Mouse (Mus musculus): ENCODE data around the gene Tnfsfm13. TPM values are rescaled to one million over a fixed set of nuclear protein-coding genes. Genes with fewer than 3 reads are reported as not detected.
A peak's percentile ranks its signal among the peaks of the same experiment; 100 is the strongest.

Tnfsfm13 gene
- polyA plus RNA-seq, 1 experiment from 2014 or later = 1.4 TPM

DNA sequence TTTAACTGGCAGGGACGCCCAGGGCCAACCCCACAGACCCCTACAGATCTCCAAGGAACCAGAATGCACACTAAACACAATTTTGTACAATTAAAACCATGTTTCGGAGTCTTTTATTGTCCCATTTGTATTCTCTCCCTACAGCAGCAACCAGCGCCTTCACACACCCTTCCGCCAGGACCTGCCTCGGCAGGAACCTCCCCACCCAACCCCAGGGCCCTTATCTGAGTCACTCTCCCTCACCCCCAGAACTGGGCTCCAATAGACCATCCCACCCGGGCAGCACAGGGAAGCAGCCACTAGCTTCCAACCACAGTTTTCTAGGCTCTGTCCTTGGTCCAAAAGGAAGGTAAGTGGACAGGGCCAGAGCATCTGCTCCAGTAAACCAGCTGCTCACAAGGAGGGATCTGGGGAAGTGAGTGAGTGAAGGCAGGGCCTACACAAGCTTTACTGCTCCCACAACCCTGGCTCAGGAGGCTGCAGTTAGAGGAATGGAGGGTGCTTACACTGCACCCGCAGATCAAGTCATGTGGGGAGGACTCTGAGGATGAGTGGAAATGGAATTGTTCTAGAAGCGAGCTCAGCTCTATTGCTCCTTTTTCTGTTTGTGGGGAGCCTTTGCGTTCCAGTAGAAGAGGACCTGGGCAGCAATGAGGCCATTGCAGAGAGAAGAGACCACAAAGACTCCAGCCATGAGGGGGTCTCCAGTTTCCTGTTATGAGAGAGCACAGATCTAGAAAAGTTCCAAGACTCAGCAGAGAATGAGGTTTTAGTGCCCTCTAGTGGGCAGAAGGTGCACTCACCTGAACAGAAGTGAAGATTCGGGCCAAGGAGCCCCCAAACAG is 39.1 kb downstream of the Tnfsfm13 start:
- H3K27me3 ChIP-seq (replicated peaks) = no peaks in the 10 kb centered on the region
- H3K9me3 ChIP-seq = no peaks in the 10 kb centered on the region
- no peak overlapping the region for H3K9ac ChIP-seq
- ATAC-seq (ENCODE audit: low FRiP score, low read depth) = no peak
- no peak overlapping the region for H3K27ac ChIP-seq
- 82% methylated on average over 10 of the region's 10 CpGs for WGBS
- no peak overlapping the region for H3K4me2 ChIP-seq (replicated peaks)
- peaks cover 22% of the 10 kb centered on the region for H3K4me1 ChIP-seq
- H3K36me3 ChIP-seq = peaks cover 58% of the 10 kb centered on the region
- no peak overlapping the region for H3K4me3 ChIP-seq

DNA sequence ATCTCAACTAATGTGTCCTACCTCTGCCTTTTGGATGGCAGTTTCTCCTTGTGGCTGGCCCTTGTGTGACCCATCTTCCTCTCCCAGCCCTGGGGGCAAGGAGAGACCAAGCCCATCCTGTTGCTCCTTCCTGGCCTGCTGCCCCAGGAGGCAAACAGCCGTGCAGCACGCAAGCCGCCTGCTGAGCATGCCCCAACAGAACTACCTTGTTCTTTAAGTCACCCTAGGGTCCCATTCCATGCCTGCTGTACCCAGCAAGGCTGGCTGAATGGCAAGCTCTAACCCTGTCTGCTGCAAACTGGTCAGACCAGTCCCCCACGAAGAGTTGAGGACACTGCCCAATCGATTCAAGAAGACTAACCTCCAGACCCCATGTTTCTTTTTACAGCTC is 39.8 kb downstream of the Tnfsfm13 start:
- H3K4me3 ChIP-seq = no peak overlapping the region
- no peaks in the 10 kb centered on the region for H3K27me3 ChIP-seq (replicated peaks)
- ATAC-seq (ENCODE audit: low FRiP score, low read depth) = no peak
- peaks cover 14% of the 10 kb centered on the region for H3K4me1 ChIP-seq
- 86% methylated on average over 5 of the region's 5 CpGs for WGBS
- H3K27ac ChIP-seq = no peak overlapping the region
- no peak overlapping the region for H3K9ac ChIP-seq
- H3K9me3 ChIP-seq = no peaks in the 10 kb centered on the region
- no peak overlapping the region for H3K4me2 ChIP-seq (replicated peaks)
- peaks cover 66% of the 10 kb centered on the region for H3K36me3 ChIP-seq

DNA sequence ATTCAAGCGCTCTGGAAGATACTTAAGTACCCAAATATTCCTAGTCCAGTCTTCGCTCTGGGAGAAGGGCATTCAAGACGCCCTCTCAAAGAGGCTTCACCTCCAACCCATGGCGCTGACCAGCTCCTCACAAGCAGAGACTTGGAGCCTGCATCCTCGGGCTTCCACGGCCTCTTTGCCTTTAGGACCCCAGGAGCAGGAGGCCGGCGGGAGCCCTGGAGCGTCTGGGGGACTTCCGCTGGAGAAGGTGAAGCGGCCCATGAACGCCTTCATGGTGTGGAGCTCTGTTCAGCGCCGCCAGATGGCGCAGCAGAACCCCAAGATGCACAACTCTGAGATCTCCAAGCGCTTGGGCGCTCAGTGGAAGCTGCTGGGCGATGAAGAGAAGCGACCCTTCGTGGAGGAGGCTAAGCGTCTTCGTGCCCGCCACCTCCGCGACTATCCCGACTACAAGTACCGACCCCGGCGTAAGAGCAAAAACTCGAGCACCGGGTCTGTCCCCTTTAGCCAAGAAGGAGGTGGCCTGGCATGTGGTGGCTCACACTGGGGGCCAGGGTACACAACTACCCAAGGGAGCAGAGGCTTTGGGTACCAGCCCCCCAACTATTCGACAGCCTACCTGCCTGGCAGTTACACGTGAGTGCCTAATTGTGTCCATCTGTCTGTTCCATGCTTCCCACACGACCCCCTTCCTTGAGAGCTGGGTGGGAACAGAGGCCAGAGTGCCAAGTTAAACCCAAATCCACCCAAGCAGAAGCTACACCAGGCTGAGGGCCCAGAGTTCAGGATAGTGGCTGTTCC is 40.4 kb downstream of the Tnfsfm13 start, which contains the start of gene Sox15:
Gene Sox15, plus strand, starts transcription at position 51 of the 801 bp plus-strand sequence.
- 24% methylated on average over 34 of the region's 34 CpGs for WGBS
- no peak within 1 kb of the TSS for H3K4me3 ChIP-seq
- H3K27ac ChIP-seq = no peak within 1 kb of the TSS
- peak within 1 kb of the TSS; percentile 27 for H3K4me2 ChIP-seq (replicated peaks)
- peaks cover 72% of the 10 kb centered on the region for H3K36me3 ChIP-seq
- H3K27me3 ChIP-seq (replicated peaks) = no peaks in the 10 kb centered on the region
- H3K9ac ChIP-seq = 0 out of 2 replicates have a peak within 1 kb of the TSS, but pooled peaks have one; percentile 26
- peak; percentile 63 for ATAC-seq (ENCODE audit: low FRiP score, low read depth)
- peaks cover 11% of the 10 kb centered on the region for H3K4me1 ChIP-seq
- H3K9me3 ChIP-seq = no peaks in the 10 kb centered on the region

DNA sequence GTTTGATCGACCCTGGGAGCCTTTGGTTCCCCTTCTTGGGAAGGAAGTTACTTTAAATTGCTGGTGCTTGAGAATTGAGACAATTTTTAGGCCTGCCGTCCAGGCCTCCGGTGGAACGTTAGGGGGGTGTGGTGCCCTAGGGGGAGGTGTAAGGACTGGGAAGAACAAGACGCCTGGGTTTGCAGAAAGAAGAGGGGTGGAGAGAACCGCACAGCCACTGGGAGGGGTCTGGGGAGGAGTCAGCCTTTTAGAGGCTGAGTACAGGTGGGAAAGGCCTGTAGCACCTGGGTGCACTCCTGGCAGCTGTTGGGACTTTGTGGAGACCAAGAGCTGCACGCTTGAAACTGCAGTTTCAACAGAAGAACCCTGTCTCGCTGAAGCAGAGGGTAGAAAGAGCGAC is 41.1 kb downstream of the Tnfsfm13 start:
- H3K27me3 ChIP-seq (replicated peaks) = no peaks in the 10 kb centered on the region
- H3K27ac ChIP-seq = no peak overlapping the region
- no peak overlapping the region for H3K9ac ChIP-seq
- H3K4me2 ChIP-seq (replicated peaks) = no peak overlapping the region
- 50% methylated on average over 9 of the region's 9 CpGs for WGBS
- no peak overlapping the region for H3K4me3 ChIP-seq
- peaks cover 11% of the 10 kb centered on the region for H3K4me1 ChIP-seq
- H3K9me3 ChIP-seq = no peaks in the 10 kb centered on the region
- peaks cover 79% of the 10 kb centered on the region for H3K36me3 ChIP-seq
- no peak for ATAC-seq (ENCODE audit: low FRiP score, low read depth)

DNA sequence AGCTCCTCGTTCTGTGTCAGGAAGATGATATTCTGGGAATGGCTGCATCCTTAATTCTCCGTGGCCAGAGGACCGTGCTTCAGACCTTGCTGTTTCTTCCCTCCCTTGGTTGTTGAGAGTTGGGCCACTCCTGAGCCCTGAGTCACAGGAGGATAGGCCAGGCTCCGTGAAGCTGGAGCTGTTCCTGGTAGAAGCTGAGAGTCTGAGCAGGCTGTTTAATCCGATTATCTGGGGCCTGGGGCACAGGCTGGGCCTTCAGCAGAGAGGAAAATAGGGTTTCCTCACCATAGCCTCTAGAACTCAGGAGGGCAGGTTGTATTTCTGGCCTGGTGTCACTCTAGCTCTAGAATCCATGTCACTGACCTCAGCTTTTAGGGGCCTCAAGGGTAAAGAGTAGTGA is 42.5 kb downstream of the Tnfsfm13 start:
- no peak overlapping the region for H3K27ac ChIP-seq
- peaks cover 11% of the 10 kb centered on the region for H3K4me1 ChIP-seq
- peaks cover 85% of the 10 kb centered on the region for H3K36me3 ChIP-seq
- WGBS = 89% methylated on average over 5 of the region's 5 CpGs
- H3K4me3 ChIP-seq = no peak overlapping the region
- no peak overlapping the region for H3K9ac ChIP-seq
- H3K4me2 ChIP-seq (replicated peaks) = no peak overlapping the region
- no peak for ATAC-seq (ENCODE audit: low FRiP score, low read depth)
- H3K9me3 ChIP-seq = no peaks in the 10 kb centered on the region
- no peaks in the 10 kb centered on the region for H3K27me3 ChIP-seq (replicated peaks)

DNA sequence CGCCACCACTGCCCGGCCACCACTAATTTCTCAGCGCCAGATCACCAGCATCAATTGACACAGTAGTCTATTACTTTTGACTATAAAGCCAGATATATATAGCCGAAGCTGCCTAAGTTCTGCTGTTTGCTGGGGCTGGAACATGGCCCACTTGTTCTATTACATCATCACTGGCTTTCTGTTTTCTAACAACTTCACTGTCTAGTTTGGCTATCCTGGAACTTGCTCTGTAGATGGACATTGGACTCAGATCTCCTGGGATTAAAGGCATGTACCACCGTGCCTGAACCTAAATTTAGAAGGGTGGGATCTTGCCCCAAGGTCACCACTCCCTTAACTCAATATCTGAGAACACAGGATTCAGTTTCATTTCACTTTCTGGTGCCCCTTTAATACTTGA is 50.0 kb downstream of the Tnfsfm13 start:
- Histone ChIP-seq H3K4me2 (replicated peaks) (no peak overlapping the region), H3K27me3 (replicated peaks) (no peaks in the 10 kb centered on the region), H3K27ac (no peak overlapping the region), H3K9ac (no peak overlapping the region), H3K9me3 (no peaks in the 10 kb centered on the region), H3K4me1 (no peaks in the 10 kb centered on the region), H3K36me3 (peaks cover 88% of the 10 kb centered on the region), H3K4me3 (no peak overlapping the region)
- ATAC-seq (ENCODE audit: low FRiP score, low read depth) = no peak
- 97% methylated on average over 5 of the region's 5 CpGs for WGBS

DNA sequence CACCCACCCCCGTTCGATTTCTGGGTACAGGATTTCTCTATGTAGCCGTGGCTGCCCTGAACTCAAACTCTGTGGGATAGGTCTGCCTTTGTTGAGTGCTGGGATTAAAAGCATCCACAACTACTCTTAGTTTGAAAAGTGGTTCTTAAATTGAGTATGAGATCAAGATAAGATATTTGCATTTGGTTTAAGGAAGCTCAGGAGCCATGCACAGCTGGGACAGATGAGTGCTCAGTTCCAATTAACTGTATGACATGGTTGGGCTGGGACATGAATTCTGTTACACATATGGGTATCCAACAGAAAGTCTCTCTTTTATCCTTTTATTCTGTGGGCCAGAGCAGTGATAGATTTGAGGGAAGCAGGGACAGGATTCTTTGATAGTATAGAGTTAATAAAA is 60.4 kb downstream of the Tnfsfm13 start:
- ATAC-seq (ENCODE audit: low FRiP score, low read depth) = no peak
- H3K36me3 ChIP-seq = peaks cover 22% of the 10 kb centered on the region
- H3K9ac ChIP-seq = no peak overlapping the region
- WGBS = 93% methylated on average over 3 of the region's 3 CpGs
- no peaks in the 10 kb centered on the region for H3K27me3 ChIP-seq (replicated peaks)
- H3K27ac ChIP-seq = no peak overlapping the region
- H3K9me3 ChIP-seq = no peaks in the 10 kb centered on the region
- H3K4me2 ChIP-seq (replicated peaks) = peak overlapping the region; percentile 75
- peaks cover 28% of the 10 kb centered on the region for H3K4me1 ChIP-seq
- no peak overlapping the region for H3K4me3 ChIP-seq

DNA sequence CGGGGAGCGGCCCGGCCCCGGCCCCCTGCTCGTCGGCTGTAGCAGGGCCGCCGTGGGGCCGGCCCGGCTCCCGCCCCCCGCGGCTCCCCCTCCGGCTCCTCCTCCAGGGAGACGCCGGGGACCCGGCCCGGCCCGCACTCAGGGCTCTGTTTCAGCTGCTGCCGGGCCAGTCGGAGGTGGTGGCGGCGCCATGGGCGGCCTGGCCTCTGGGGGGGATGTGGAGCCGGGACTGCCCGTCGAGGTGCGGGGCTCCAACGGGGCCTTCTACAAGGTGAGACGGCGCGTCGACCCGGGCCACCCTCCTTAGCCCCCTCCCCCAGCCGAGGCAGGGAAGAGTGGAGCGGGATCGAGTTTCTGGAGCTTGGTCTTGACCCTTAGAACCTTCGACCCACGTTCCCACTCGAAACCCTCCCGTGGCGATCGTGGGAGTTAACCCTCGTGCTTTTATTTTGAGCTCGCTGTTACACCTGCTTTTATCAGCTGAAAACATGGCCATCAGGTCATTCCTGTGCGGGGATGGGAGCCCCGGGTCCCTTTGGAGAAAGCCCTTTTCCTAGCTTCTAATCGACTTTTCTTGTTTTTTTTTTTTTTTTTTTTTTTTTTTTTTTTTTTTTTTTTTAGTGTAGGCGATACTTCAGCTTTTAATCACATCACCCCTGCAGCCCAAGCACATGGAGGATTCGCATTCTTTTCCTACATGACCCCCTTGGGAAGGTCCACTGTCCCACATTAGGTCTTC is 62.6 kb downstream of the Tnfsfm13 start:
- Histone ChIP-seq H3K4me2 (replicated peaks) (peak overlapping the region; percentile 75), H3K4me1 (peaks cover 28% of the 10 kb centered on the region), H3K9ac (peak overlapping the region; percentile 91), H3K4me3 (peak overlapping the region; percentile 89), H3K9me3 (no peaks in the 10 kb centered on the region), H3K27me3 (replicated peaks) (no peaks in the 10 kb centered on the region), H3K36me3 (peaks cover 6% of the 10 kb centered on the region; the same call in 1 of the 2 replicates), H3K27ac (peak overlapping the region; percentile 95)
- ATAC-seq (ENCODE audit: low FRiP score, low read depth) = peak; percentile 56
- 1% methylated on average over 49 of the region's 50 CpGs for WGBS

MicroRNAs within 50 kb of the gene (microRNA counts, 519-probe panel; counts per million panel counts)
- microRNA mmu-miR-1934 = 342 counts per million, percentile 67 among the panel's probes with 10 or more counts
- 1,344 counts per million, percentile 68 among the panel's probes with 10 or more counts for microRNA mmu-miR-467f

Small RNAs within 50 kb of the gene (microRNA-seq; reads per million reads assigned to microRNA genes)
- gene Mir1934 (2.2 reads per million, percentile 1 among the genes with 10 or more reads in this experiment), gene Mir467f (not detected)

Other genes starting within 250 kb of the Tnfsfm13 start
- gene Dnah2, start 147.0 kb downstream of the Tnfsfm13 start, polyA plus RNA-seq (2016; fragmentation: Nextera tagmentation; extraction: Ambion mirVana) = 1.6 and 1.9 TPM in 2 replicates
- 54.4 and 57.4 TPM in 2 replicates for gene Efnb3, start 135.9 kb downstream of the Tnfsfm13 start, polyA plus RNA-seq (2016; fragmentation: Nextera tagmentation; extraction: Ambion mirVana)
- gene Wrap53, start 115.8 kb downstream of the Tnfsfm13 start, polyA plus RNA-seq (2016; fragmentation: Nextera tagmentation; extraction: Ambion mirVana) = 32.2 and 32.4 TPM in 2 replicates
- 116 and 120 TPM in 2 replicates for gene Trp53, start 115.7 kb downstream of the Tnfsfm13 start, polyA plus RNA-seq (2016; fragmentation: Nextera tagmentation; extraction: Ambion mirVana)
- gene Atp1b2, start 90.2 kb downstream of the Tnfsfm13 start, polyA plus RNA-seq (2016; fragmentation: Nextera tagmentation; extraction: Ambion mirVana) = 8.4 and 10.8 TPM in 2 replicates
- gene Shbg, start 78.2 kb downstream of the Tnfsfm13 start, polyA plus RNA-seq (2016; fragmentation: Nextera tagmentation; extraction: Ambion mirVana) = not detected in 2 replicates
- gene Sat2, start 74.1 kb downstream of the Tnfsfm13 start, polyA plus RNA-seq (2016; fragmentation: Nextera tagmentation; extraction: Ambion mirVana) = 22.0 and 23.3 TPM in 2 replicates
- 55.8 and 71.5 TPM in 2 replicates for gene Fxr2, start 63.1 kb downstream of the Tnfsfm13 start, polyA plus RNA-seq (2016; fragmentation: Nextera tagmentation; extraction: Ambion mirVana)
- 0.30 TPM in 1 of 2 replicates, not detected in the other for gene Sox15, start 40.8 kb downstream of the Tnfsfm13 start, polyA plus RNA-seq (2016; fragmentation: Nextera tagmentation; extraction: Ambion mirVana)
- 81.4 and 82.6 TPM in 2 replicates for gene Mpdu1, start 33.5 kb downstream of the Tnfsfm13 start, polyA plus RNA-seq (2016; fragmentation: Nextera tagmentation; extraction: Ambion mirVana)
- gene Cd68, start 29.9 kb downstream of the Tnfsfm13 start, polyA plus RNA-seq (2016; fragmentation: Nextera tagmentation; extraction: Ambion mirVana) = 7.7 and 8.0 TPM in 2 replicates
- gene Eif4a1, start 23.7 kb downstream of the Tnfsfm13 start, polyA plus RNA-seq (2016; fragmentation: Nextera tagmentation; extraction: Ambion mirVana) = 598 and 684 TPM in 2 replicates
- 97.8 and 115 TPM in 2 replicates for gene Senp3, start 14.0 kb downstream of the Tnfsfm13 start, polyA plus RNA-seq (2016; fragmentation: Nextera tagmentation; extraction: Ambion mirVana)
- gene Tnfsf13, start 10.3 kb downstream of the Tnfsfm13 start, polyA plus RNA-seq (2016; fragmentation: Nextera tagmentation; extraction: Ambion mirVana) = 0.20 TPM in 1 of 2 replicates, not detected in the other
- gene Tnfsf12, start 249 bp downstream of the Tnfsfm13 start, polyA plus RNA-seq (2016; fragmentation: Nextera tagmentation; extraction: Ambion mirVana) = 1.9 and 2.7 TPM in 2 replicates
- 28.5 and 31.2 TPM in 2 replicates for gene Polr2a, start 62.5 kb upstream of the Tnfsfm13 start, polyA plus RNA-seq (2016; fragmentation: Nextera tagmentation; extraction: Ambion mirVana)
- not detected in 2 replicates for gene Slc35g3, start 65.9 kb upstream of the Tnfsfm13 start, polyA plus RNA-seq (2016; fragmentation: Nextera tagmentation; extraction: Ambion mirVana)
- gene Zbtb4, start 69.8 kb upstream of the Tnfsfm13 start, polyA plus RNA-seq (2016; fragmentation: Nextera tagmentation; extraction: Ambion mirVana) = 2.3 and 2.4 TPM in 2 replicates
- 5.3 and 5.8 TPM in 2 replicates for gene Chrnb1, start 99.8 kb upstream of the Tnfsfm13 start, polyA plus RNA-seq (2016; fragmentation: Nextera tagmentation; extraction: Ambion mirVana)
- gene Fgf11, start 105.8 kb upstream of the Tnfsfm13 start, polyA plus RNA-seq (2016; fragmentation: Nextera tagmentation; extraction: Ambion mirVana) = 4.1 and 5.6 TPM in 2 replicates
- 1.1 and 1.7 TPM in 2 replicates for gene Tmem102, start 109.5 kb upstream of the Tnfsfm13 start, polyA plus RNA-seq (2016; fragmentation: Nextera tagmentation; extraction: Ambion mirVana)
- not detected in 2 replicates for gene Gm39566, start 119.2 kb upstream of the Tnfsfm13 start, polyA plus RNA-seq (2016; fragmentation: Nextera tagmentation; extraction: Ambion mirVana)
- gene Spem2, start 122.4 kb upstream of the Tnfsfm13 start, polyA plus RNA-seq (2016; fragmentation: Nextera tagmentation; extraction: Ambion mirVana) = not detected in 2 replicates
- gene Spem1, start 126.1 kb upstream of the Tnfsfm13 start, polyA plus RNA-seq (2016; fragmentation: Nextera tagmentation; extraction: Ambion mirVana) = 0.52 TPM in 1 of 2 replicates, not detected in the other
- gene Nlgn2, start 141.7 kb upstream of the Tnfsfm13 start, polyA plus RNA-seq (2016; fragmentation: Nextera tagmentation; extraction: Ambion mirVana) = 14.1 and 16.6 TPM in 2 replicates
- 325 and 328 TPM in 2 replicates for gene Tmem256, start 142.4 kb upstream of the Tnfsfm13 start, polyA plus RNA-seq (2016; fragmentation: Nextera tagmentation; extraction: Ambion mirVana)
- gene Plscr3, start 150.3 kb upstream of the Tnfsfm13 start, polyA plus RNA-seq (2016; fragmentation: Nextera tagmentation; extraction: Ambion mirVana) = 64.4 and 69.9 TPM in 2 replicates
- gene Tnk1, start 162.6 kb upstream of the Tnfsfm13 start, polyA plus RNA-seq (2016; fragmentation: Nextera tagmentation; extraction: Ambion mirVana) = 0.22 and 0.30 TPM in 2 replicates
- gene Tmem95, start 181.9 kb upstream of the Tnfsfm13 start, polyA plus RNA-seq (2016; fragmentation: Nextera tagmentation; extraction: Ambion mirVana) = not detected in 2 replicates
- gene Kctd11, start 185.3 kb upstream of the Tnfsfm13 start, polyA plus RNA-seq (2016; fragmentation: Nextera tagmentation; extraction: Ambion mirVana) = 3.1 TPM in 2 replicates
- gene Acap1, start 199.4 kb upstream of the Tnfsfm13 start, polyA plus RNA-seq (2016; fragmentation: Nextera tagmentation; extraction: Ambion mirVana) = 0.54 and 0.90 TPM in 2 replicates
- 17.7 and 18.1 TPM in 2 replicates for gene 2810408A11Rik, start 204.9 kb upstream of the Tnfsfm13 start, polyA plus RNA-seq (2016; fragmentation: Nextera tagmentation; extraction: Ambion mirVana)
- 19.8 and 20.4 TPM in 2 replicates for gene Neurl4, start 205.0 kb upstream of the Tnfsfm13 start, polyA plus RNA-seq (2016; fragmentation: Nextera tagmentation; extraction: Ambion mirVana)
- 82.4 and 92.0 TPM in 2 replicates for gene Gps2, start 217.8 kb upstream of the Tnfsfm13 start, polyA plus RNA-seq (2016; fragmentation: Nextera tagmentation; extraction: Ambion mirVana)
- 1,451 and 1,549 TPM in 2 replicates for gene Eif5a, start 225.9 kb upstream of the Tnfsfm13 start, polyA plus RNA-seq (2016; fragmentation: Nextera tagmentation; extraction: Ambion mirVana)
- gene Ybx2, start 239.7 kb upstream of the Tnfsfm13 start, polyA plus RNA-seq (2016; fragmentation: Nextera tagmentation; extraction: Ambion mirVana) = 5.5 and 6.0 TPM in 2 replicates